Mouse (Mus musculus): ENCODE results near the gene Utp11. TPM values are rescaled to one million over a fixed set of nuclear protein-coding genes. Genes with fewer than 3 reads are reported as not detected.

Utp11 gene
- 37.9 TPM in 2 replicates for polyA plus RNA-seq (2015; fragmentation: Nextera tagmentation; extraction: Ambion mirVana)

GRCm38 (mm10) chr4:124693135-124693894, at the start of gene Utp11:
Gene Utp11, minus strand, starts transcription at chr4:124693600.
- under 1% methylated on average over 43 of the region's 43 CpGs for WGBS
- peaks cover 10% of the 10 kb centered on the region for H3K4me1 ChIP-seq (ENCODE audit: control insufficient read depth, insufficient read depth, low read depth, low read length)
- H3K4me2 ChIP-seq (ENCODE audit: low read length): peak within 1 kb of the TSS; percentile 91
- no peaks in the 10 kb centered on the region for H3K27me3 ChIP-seq (replicated peaks; ENCODE audit: control insufficient read depth, insufficient read depth, low read length)
- H3K4me3 ChIP-seq (ENCODE audit: low read length): peak within 1 kb of the TSS; percentile 80
- peak within 1 kb of the TSS; percentile 75 for H3K9ac ChIP-seq (ENCODE audit: low read depth, low read length)
- no peaks in the 10 kb centered on the region for H3K9me3 ChIP-seq (ENCODE audit: control insufficient read depth, low read length)
- H3K27ac ChIP-seq (ENCODE audit: low read depth, low read length): peak within 1 kb of the TSS; percentile 72
- no peaks in the 10 kb centered on the region for H3K36me3 ChIP-seq (ENCODE audit: control insufficient read depth, insufficient read depth, low read length)
- ATAC-seq: peak; percentile 98

- Histone ChIP-seq H3K9me3 (ENCODE audit: control insufficient read depth, low read length) (no peaks in the 10 kb centered on the region), H3K4me1 (ENCODE audit: control insufficient read depth, insufficient read depth, low read depth, low read length) (peaks cover 11% of the 10 kb centered on the region), H3K27ac (ENCODE audit: low read depth, low read length) (no peak overlapping the region), H3K4me3 (ENCODE audit: low read length) (no peak overlapping the region), H3K9ac (ENCODE audit: low read depth, low read length) (no peak overlapping the region), H3K27me3 (replicated peaks; ENCODE audit: control insufficient read depth, insufficient read depth, low read length) (no peaks in the 10 kb centered on the region), H3K4me2 (ENCODE audit: low read length) (peak overlapping the region; percentile 83), H3K36me3 (ENCODE audit: control insufficient read depth, insufficient read depth, low read length) (0 out of 2 replicates have a peak, but pooled peaks cover 7% of the 10 kb centered on the region)
- no peak for ATAC-seq
- 87% methylated on average over 11 of the region's 11 CpGs for WGBS
Measured at GRCm38 (mm10) chr4:124742839-124743238, 49.4 kb upstream of the Utp11 start.

GRCm38 (mm10) chr4:124741376-124742343, 48.3 kb upstream of the Utp11 start, which contains the start of gene Inpp5b:
Gene Inpp5b, plus strand, starts transcription at chr4:124741850.
- Histone ChIP-seq H3K36me3 (ENCODE audit: control insufficient read depth, insufficient read depth, low read length) (0 out of 2 replicates have a peak, but pooled peaks cover 2% of the 10 kb centered on the region), H3K4me1 (ENCODE audit: control insufficient read depth, insufficient read depth, low read depth, low read length) (peaks cover 14% of the 10 kb centered on the region), H3K27me3 (replicated peaks; ENCODE audit: control insufficient read depth, insufficient read depth, low read length) (no peaks in the 10 kb centered on the region), H3K4me2 (ENCODE audit: low read length) (peak within 1 kb of the TSS; percentile 83), H3K27ac (ENCODE audit: low read depth, low read length) (peak within 1 kb of the TSS; percentile 35; the same call in 1 of the 2 replicates), H3K9me3 (ENCODE audit: control insufficient read depth, low read length) (no peaks in the 10 kb centered on the region), H3K9ac (ENCODE audit: low read depth, low read length) (peak within 1 kb of the TSS; percentile 83), H3K4me3 (ENCODE audit: low read length) (peak within 1 kb of the TSS; percentile 67)
- 16% methylated on average over 25 of the region's 25 CpGs for WGBS
- ATAC-seq: peak; percentile 92

GRCm38 (mm10) chr4:124738783-124739182, 45.4 kb upstream of the Utp11 start:
- WGBS: 60% methylated on average over 1 of the region's 1 CpGs
- Histone ChIP-seq H3K4me2 (ENCODE audit: low read length) (no peak overlapping the region), H3K4me3 (ENCODE audit: low read length) (no peak overlapping the region), H3K27me3 (replicated peaks; ENCODE audit: control insufficient read depth, insufficient read depth, low read length) (no peaks in the 10 kb centered on the region), H3K27ac (ENCODE audit: low read depth, low read length) (no peak overlapping the region), H3K4me1 (ENCODE audit: control insufficient read depth, insufficient read depth, low read depth, low read length) (peaks cover 14% of the 10 kb centered on the region), H3K36me3 (ENCODE audit: control insufficient read depth, insufficient read depth, low read length) (no peaks in the 10 kb centered on the region), H3K9ac (ENCODE audit: low read depth, low read length) (no peak overlapping the region), H3K9me3 (ENCODE audit: control insufficient read depth, low read length) (no peaks in the 10 kb centered on the region)
- ATAC-seq: no peak

GRCm38 (mm10) chr4:124738013-124738412, 44.6 kb upstream of the Utp11 start:
- no peaks in the 10 kb centered on the region for H3K9me3 ChIP-seq (ENCODE audit: control insufficient read depth, low read length)

GRCm38 (mm10) chr4:124737486-124737885, 44.1 kb upstream of the Utp11 start:
- no peak overlapping the region for H3K27ac ChIP-seq (ENCODE audit: low read depth, low read length)

More at GRCm38 (mm10) chr4:124738013-124738412, 44.6 kb upstream of the Utp11 start:
- ATAC-seq: no peak
- Histone ChIP-seq H3K4me3 (ENCODE audit: low read length) (no peak overlapping the region), H3K27ac (ENCODE audit: low read depth, low read length) (no peak overlapping the region), H3K4me2 (ENCODE audit: low read length) (no peak overlapping the region), H3K9ac (ENCODE audit: low read depth, low read length) (no peak overlapping the region), H3K36me3 (ENCODE audit: control insufficient read depth, insufficient read depth, low read length) (0 out of 2 replicates have a peak, but pooled peaks cover 3% of the 10 kb centered on the region), H3K4me1 (ENCODE audit: control insufficient read depth, insufficient read depth, low read depth, low read length) (peaks cover 14% of the 10 kb centered on the region), H3K27me3 (replicated peaks; ENCODE audit: control insufficient read depth, insufficient read depth, low read length) (no peaks in the 10 kb centered on the region)
- 70% methylated on average over 4 of the region's 4 CpGs for WGBS

GRCm38 (mm10) chr4:124736952-124737351, 43.6 kb upstream of the Utp11 start:
- Histone ChIP-seq H3K9me3 (ENCODE audit: control insufficient read depth, low read length) (no peaks in the 10 kb centered on the region), H3K9ac (ENCODE audit: low read depth, low read length) (no peak overlapping the region), H3K4me2 (ENCODE audit: low read length) (no peak overlapping the region), H3K4me3 (ENCODE audit: low read length) (no peak overlapping the region), H3K4me1 (ENCODE audit: control insufficient read depth, insufficient read depth, low read depth, low read length) (peaks cover 6% of the 10 kb centered on the region; the same call in 1 of the 2 replicates), H3K27ac (ENCODE audit: low read depth, low read length) (no peak overlapping the region), H3K36me3 (ENCODE audit: control insufficient read depth, insufficient read depth, low read length) (peaks cover 5% of the 10 kb centered on the region), H3K27me3 (replicated peaks; ENCODE audit: control insufficient read depth, insufficient read depth, low read length) (no peaks in the 10 kb centered on the region)
- no peak for ATAC-seq
- WGBS: 77% methylated on average over 2 of the region's 2 CpGs

More at GRCm38 (mm10) chr4:124737486-124737885, 44.1 kb upstream of the Utp11 start:
- Histone ChIP-seq H3K9ac (ENCODE audit: low read depth, low read length) (no peak overlapping the region), H3K4me3 (ENCODE audit: low read length) (no peak overlapping the region), H3K36me3 (ENCODE audit: control insufficient read depth, insufficient read depth, low read length) (0 out of 2 replicates have a peak, but pooled peaks cover 3% of the 10 kb centered on the region), H3K4me1 (ENCODE audit: control insufficient read depth, insufficient read depth, low read depth, low read length) (peaks cover 11% of the 10 kb centered on the region), H3K9me3 (ENCODE audit: control insufficient read depth, low read length) (no peaks in the 10 kb centered on the region), H3K4me2 (ENCODE audit: low read length) (no peak overlapping the region), H3K27me3 (replicated peaks; ENCODE audit: control insufficient read depth, insufficient read depth, low read length) (no peaks in the 10 kb centered on the region)
- 87% methylated on average over 5 of the region's 5 CpGs for WGBS
- no peak for ATAC-seq

- 82% methylated on average over 6 of the region's 6 CpGs for WGBS
- no peaks in the 10 kb centered on the region for H3K4me1 ChIP-seq (ENCODE audit: control insufficient read depth, insufficient read depth, low read depth, low read length)
- H3K4me3 ChIP-seq (ENCODE audit: low read length): no peak overlapping the region
- peaks cover 66% of the 10 kb centered on the region for H3K36me3 ChIP-seq (ENCODE audit: control insufficient read depth, insufficient read depth, low read length)
- H3K27me3 ChIP-seq (replicated peaks; ENCODE audit: control insufficient read depth, insufficient read depth, low read length): no peaks in the 10 kb centered on the region
- H3K27ac ChIP-seq (ENCODE audit: low read depth, low read length): no peak overlapping the region
- no peak overlapping the region for H3K9ac ChIP-seq (ENCODE audit: low read depth, low read length)
- no peak overlapping the region for H3K4me2 ChIP-seq (ENCODE audit: low read length)
- ATAC-seq: no peak
- no peaks in the 10 kb centered on the region for H3K9me3 ChIP-seq (ENCODE audit: control insufficient read depth, low read length)
Measured at GRCm38 (mm10) chr4:124726121-124726520, 32.7 kb upstream of the Utp11 start.
